Mouse (Mus musculus) lung, postnatal 36 days (tissue): ENCODE measurements at regions not wholly inside any gene's neighbourhood (a gene's known extent, or its start where the extent isn't known, plus 50 kb on each side); places are given as distances from the start of the nearest gene placed in this dataset.

Source experiments
- DNase-seq: peaks from one replicate; pipeline ENCODE4 v3.0.0; 2022; ENCODE audit warnings: mixed read lengths

GRCm38 (mm10) chr19:48090393-48090792 lies 115.4 kb upstream of the Sorcs3 start:
- DNase-seq = peak; percentile 26

- DNase-seq = no peak
Observed at GRCm38 (mm10) chr19:48097363-48097762, 108.5 kb upstream of the Sorcs3 start.

- DNase-seq = no peak
Observed at GRCm38 (mm10) chr19:48097942-48098596, 107.8 kb upstream of the Sorcs3 start.

- DNase-seq = no peak
Observed at GRCm38 (mm10) chr19:48100991-48101390, 104.8 kb upstream of the Sorcs3 start.

- DNase-seq = no peak
Observed at GRCm38 (mm10) chr19:48115155-48115554, 90.7 kb upstream of the Sorcs3 start.

GRCm38 (mm10) chr19:48115728-48116127 lies 90.1 kb upstream of the Sorcs3 start:
- DNase-seq = no peak

GRCm38 (mm10) chr19:48116689-48117088 lies 89.1 kb upstream of the Sorcs3 start:
- no peak for DNase-seq

- DNase-seq = no peak
Observed at GRCm38 (mm10) chr19:48117646-48118045, 88.2 kb upstream of the Sorcs3 start.

GRCm38 (mm10) chr19:48122281-48122680 lies 83.5 kb upstream of the Sorcs3 start:
- DNase-seq = no peak

GRCm38 (mm10) chr19:48123777-48124176 lies 82.0 kb upstream of the Sorcs3 start:
- no peak for DNase-seq

- no peak for DNase-seq
Observed at GRCm38 (mm10) chr19:48125731-48126130, 80.1 kb upstream of the Sorcs3 start.

GRCm38 (mm10) chr19:48128089-48128488 lies 77.7 kb upstream of the Sorcs3 start:
- no peak for DNase-seq

- DNase-seq = no peak
Observed at GRCm38 (mm10) chr19:48136231-48136630, 69.6 kb upstream of the Sorcs3 start.

GRCm38 (mm10) chr19:48144129-48144528 lies 61.7 kb upstream of the Sorcs3 start:
- DNase-seq = no peak
